Mouse (Mus musculus): ENCODE measurements at regions not wholly inside any gene's neighbourhood (a gene's known extent, or its start where the extent isn't known, plus 50 kb on each side); places are given as distances from the start of the nearest gene placed in this dataset.

- no peak for DNase-seq
Observed at GRCm38 (mm10) chr17:54065187-54065795, 74.8 kb upstream of the Sult1c1 start.

- peak in 1 of 2 experiments; percentile 12 for DNase-seq
Observed at GRCm38 (mm10) chr17:54061280-54061679, 70.8 kb upstream of the Sult1c1 start.

Measured in heart, adult 18-20 months (tissue).